Mouse (Mus musculus) CH12.LX (cell line): ENCODE results near the gene Kalrn.

ENCODE experiments used
- CHD1 ChIP-seq: IDR thresholded peaks from 2 replicates; pipeline ENCODE4 v1.6.1; 2012; ENCODE audit warnings: low read depth, low read length, improper control_type of control experiment, inconsistent platforms
- POLR2A ChIP-seq: IDR thresholded peaks from 2 replicates; pipeline ENCODE4 v1.6.1; 2011; ENCODE audit warnings: low read depth, mild to moderate bottlenecking, improper control_type of control experiment, low read length

- no peak for TF ChIP-seq CHD1
- TF ChIP-seq POLR2A = no peak
Observed at GRCm38 (mm10) chr16:34344895-34345876, 228.1 kb downstream of the Kalrn start.
